Comparison of ENCODE assay signal across 7 mouse cellular contexts in genomic region chr11:74523210-74523951, GRCm38 (mm10).
DNase-seq lines count a peak whose midpoint lies in the region; ATAC-seq lines count a peak whose summit lies in the region.

No protein-coding gene starts in this region.

- H3K36me3 ChIP-seq in embryonic facial prominence, embryonic 13.5 days, result no peaks in the 10 kb centered on the region
- H3K36me3 ChIP-seq in intestine, embryonic 15.5 days, result no peaks in the 10 kb centered on the region

- peaks cover 25% of the 10 kb centered on the region for H3K4me1 ChIP-seq in embryonic facial prominence, embryonic 13.5 days
- peaks cover 14% of the 10 kb centered on the region for H3K4me1 ChIP-seq in intestine, embryonic 15.5 days (replicated peaks)

- peak overlapping the region; percentile 79 for H3K4me3 ChIP-seq in embryonic facial prominence, embryonic 13.5 days
- peak overlapping the region; percentile 59 for H3K4me3 ChIP-seq in intestine, embryonic 15.5 days (replicated peaks)

- no peak for ATAC-seq in embryonic facial prominence, embryonic 13.5 days (ENCODE audit: insufficient number of reproducible peaks, insufficient read depth, low FRiP score, low TSS enrichment, low read depth)
- 0 out of 2 replicates have a peak, but pooled peaks have one; percentile 3 for ATAC-seq in intestine, embryonic 15.5 days

- H3K9ac ChIP-seq in embryonic facial prominence, embryonic 13.5 days, result peak overlapping the region; percentile 75
- H3K9ac ChIP-seq in intestine, embryonic 15.5 days, result peak overlapping the region; percentile 58

- DNase-seq in R1 (ENCODE audit: low read depth, low spot score), result peak; percentile 27
- peak; percentile 23 for DNase-seq in mesoderm, embryonic 11.5 days (ENCODE audit: low read depth, low spot score)
- DNase-seq in layer of hippocampus, postnatal 14 days (ENCODE audit: low spot score in 2 of 2), result no peak
- DNase-seq in gastrocnemius, adult 18-20 months (ENCODE audit: low spot score), result no peak
- DNase-seq in B cell, adult 2 months, result no peak

- no peaks in the 10 kb centered on the region for H3K9me3 ChIP-seq in embryonic facial prominence, embryonic 13.5 days
- H3K9me3 ChIP-seq in intestine, embryonic 15.5 days, result no peaks in the 10 kb centered on the region

- peak overlapping the region; percentile 2; the same call in 1 of the 2 replicates for H3K27ac ChIP-seq in embryonic facial prominence, embryonic 13.5 days
- H3K27ac ChIP-seq in intestine, embryonic 15.5 days, result peak overlapping the region; percentile 79

- peaks cover 64% of the 10 kb centered on the region for H3K27me3 ChIP-seq in embryonic facial prominence, embryonic 13.5 days
- peaks cover 3% of the 10 kb centered on the region; the same call in 1 of the 2 replicates for H3K27me3 ChIP-seq in intestine, embryonic 15.5 days (replicated peaks)

- 2% methylated on average over 30 of the region's 30 CpGs for WGBS in embryonic facial prominence, embryonic 13.5 days
- WGBS in intestine, embryonic 15.5 days, result 8% methylated on average over 30 of the region's 30 CpGs

- peak overlapping the region; percentile 93 for H3K4me2 ChIP-seq in embryonic facial prominence, embryonic 13.5 days
- H3K4me2 ChIP-seq in intestine, embryonic 15.5 days (replicated peaks), result peak overlapping the region; percentile 94

Comparison
In these comparisons a context has a peak if more than half of its experiments do, and no peak if none do; other contexts are left out.
1. DNase-seq: peak in R1 (single experiment) and mesoderm, embryonic 11.5 days (single experiment); none in layer of hippocampus, postnatal 14 days (0 of 2), gastrocnemius, adult 18-20 months (single experiment) and B cell, adult 2 months (0 of 2).